Comparison of ENCODE assay signal across 35 mouse cellular contexts in genomic region chrX:70478701-70479100, GRCm38 (mm10).
"Had no signal": no experiment of that assay in that cellular context is flagged by ENCODE, and none has a peak within 500 bp of the region (broad histone marks: within the 10 kb centered on the region; RNA-seq: fewer than 3 reads in every experiment).

No protein-coding gene starts in this region.

- H3K9ac ChIP-seq: heart, embryonic 12.5 days; heart, embryonic 13.5 days; heart, embryonic 15.5 days; hindbrain, embryonic 12.5 days; hindbrain, embryonic 13.5 days; hindbrain, embryonic 14.5 days; hindbrain, embryonic 15.5 days; intestine, embryonic 15.5 days; kidney, embryonic 15.5 days had no signal

- H3K9me3 ChIP-seq: heart, embryonic 10.5 days; heart, embryonic 12.5 days; heart, embryonic 13.5 days; heart, embryonic 15.5 days; hindbrain, embryonic 10.5 days; hindbrain, embryonic 12.5 days; hindbrain, embryonic 13.5 days; hindbrain, embryonic 15.5 days; intestine, embryonic 15.5 days; kidney, embryonic 15.5 days had no signal

- H3K36me3 ChIP-seq: heart, embryonic 10.5 days; heart, embryonic 12.5 days; heart, embryonic 13.5 days; heart, embryonic 15.5 days; hindbrain, embryonic 10.5 days; hindbrain, embryonic 12.5 days; hindbrain, embryonic 13.5 days; hindbrain, embryonic 15.5 days; intestine, embryonic 15.5 days; kidney, embryonic 15.5 days had no signal

- ATAC-seq: hindbrain, embryonic 16.5 days; hindbrain, postnatal 0 days; inflammation-experienced regulatory T-cells, adult 6 months; intestine, embryonic 15.5 days; intestine, embryonic 16.5 days; intestine, postnatal 0 days had no signal

- H3K4me3 ChIP-seq: heart, embryonic 10.5 days; heart, embryonic 12.5 days; heart, embryonic 13.5 days; heart, embryonic 15.5 days; hindbrain, embryonic 10.5 days; hindbrain, embryonic 12.5 days; hindbrain, embryonic 13.5 days; hindbrain, embryonic 15.5 days; intestine, embryonic 15.5 days; kidney, embryonic 15.5 days; layer of hippocampus, adult 2 months had no signal

- DNase-seq: heart, postnatal 10 days; heart, postnatal 14 days; heart, postnatal 36 days; heart, postnatal 4 days; kidney, adult 11 months; kidney, adult 18-20 months; kidney, adult 2 months; kidney, adult 8-10 months; kidney, adult 9 months; kidney, postnatal 10 days; kidney, postnatal 14 days; kidney, postnatal 25 days; kidney, postnatal 36 days; kidney, postnatal 4 days; layer of hippocampus, adult 9-11 months; layer of hippocampus, postnatal 36 days had no signal

- H3K4me2 ChIP-seq: heart, embryonic 11.5 days; heart, embryonic 12.5 days; heart, embryonic 13.5 days; heart, embryonic 15.5 days; hindbrain, embryonic 12.5 days; hindbrain, embryonic 13.5 days; hindbrain, embryonic 14.5 days; hindbrain, embryonic 15.5 days; intestine, embryonic 15.5 days; kidney, embryonic 15.5 days had no signal

- H3K27me3 ChIP-seq: heart, embryonic 12.5 days; heart, embryonic 13.5 days; heart, embryonic 15.5 days; hindbrain, embryonic 12.5 days; hindbrain, embryonic 13.5 days; hindbrain, embryonic 15.5 days; intestine, embryonic 15.5 days had no signal

- H3K27ac ChIP-seq: heart, embryonic 10.5 days; heart, embryonic 13.5 days; heart, embryonic 15.5 days; hindbrain, embryonic 10.5 days; hindbrain, embryonic 12.5 days; hindbrain, embryonic 13.5 days; hindbrain, embryonic 14.5 days; hindbrain, embryonic 15.5 days; hindbrain, postnatal 0 days; intestine, embryonic 15.5 days; kidney, embryonic 15.5 days; kidney, postnatal 0 days; layer of hippocampus, adult 2 months had no signal

- H3K4me1 ChIP-seq: intestine, embryonic 15.5 days; kidney, embryonic 15.5 days had no signal
